Mouse (Mus musculus): ENCODE data around the gene Il1r2.

GRCm38 (mm10) chr1:40027116-40027620 is 46.7 kb upstream of the Il1r2 start:
- TF ChIP-seq POLR2A (IDR thresholded peaks at IDR 0.05; ENCODE audit: borderline replicate concordance, extremely low read depth, insufficient read depth, insufficient read length, poor library complexity, severe bottlenecking): no peak
- no peak for TF ChIP-seq CTCF (IDR thresholded peaks at IDR 0.05; ENCODE audit: borderline replicate concordance, extremely low read depth, insufficient read depth, insufficient read length)
